Mouse (Mus musculus): ENCODE data around the gene Itpr2. TPM values are rescaled to one million over a fixed set of nuclear protein-coding genes. Genes with fewer than 3 reads are reported as not detected.
A peak's percentile ranks its signal among the peaks of the same experiment; 100 is the strongest.

The Itpr2 gene
- polyA plus RNA-seq, 1 experiment from 2014 or later, result 7.5 TPM

DNA sequence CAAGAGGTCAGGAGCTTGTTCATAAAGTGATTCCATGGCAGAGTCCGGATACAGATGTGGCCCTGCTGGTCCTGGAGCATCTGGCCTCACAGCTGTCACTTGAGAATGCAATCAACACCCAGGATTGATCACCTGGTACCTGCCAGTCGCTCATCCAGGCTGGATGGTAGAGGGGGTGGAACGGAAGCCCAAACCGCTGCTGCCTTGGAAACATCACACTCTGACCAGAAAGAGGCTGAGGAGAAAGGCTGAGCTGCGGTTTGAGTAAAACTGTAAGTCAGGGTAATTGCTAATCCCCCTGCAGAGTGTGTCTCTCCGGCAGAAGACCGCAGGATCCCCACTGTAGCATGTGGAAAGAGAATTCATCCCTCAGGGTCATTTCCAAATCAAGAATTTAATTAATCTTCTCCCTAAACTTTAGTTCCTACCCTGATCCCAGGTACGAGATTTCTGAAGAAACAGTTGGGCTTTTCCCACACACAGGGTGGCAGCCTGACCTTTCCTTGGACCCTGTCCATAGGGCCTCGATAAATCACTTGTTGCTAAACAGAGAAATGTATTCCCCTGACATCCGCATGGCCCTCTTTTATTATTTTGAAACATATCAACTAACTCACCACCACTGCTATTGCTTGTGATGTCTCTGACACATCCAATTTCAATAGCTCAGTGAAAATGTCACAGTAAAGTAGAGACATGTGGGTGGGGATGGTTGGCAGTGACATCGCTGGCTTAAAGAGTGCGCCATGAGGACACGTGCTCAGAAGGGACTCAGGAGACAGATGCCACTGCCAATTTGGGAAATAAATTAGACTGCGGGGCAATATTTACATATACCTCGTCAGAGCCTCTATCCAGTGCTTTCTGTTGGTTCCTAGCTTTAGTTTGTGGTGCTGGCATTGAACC lies 418.7 kb downstream of the Itpr2 start:
- Histone ChIP-seq H3K4me3 (ENCODE audit: low read depth, low read length) (no peak overlapping the region), H3K4me1 (ENCODE audit: control insufficient read depth, low read depth, low read length) (no peaks in the 10 kb centered on the region), H3K27me3 (ENCODE audit: control insufficient read depth, insufficient read depth, low read depth, low read length) (no peaks in the 10 kb centered on the region), H3K36me3 (ENCODE audit: control insufficient read depth, insufficient read depth) (no peaks in the 10 kb centered on the region), H3K27ac (ENCODE audit: low read length) (no peak overlapping the region), H3K4me2 (ENCODE audit: low read depth, low read length) (no peak overlapping the region), H3K9me3 (replicated peaks; ENCODE audit: control insufficient read depth, low read length) (no peaks in the 10 kb centered on the region), H3K9ac (ENCODE audit: low read depth, low read length) (no peak overlapping the region)
- ATAC-seq (ENCODE audit: low read depth), result no peak
- 59% methylated on average over 15 of the region's 15 CpGs for WGBS (ENCODE audit: insufficient replicate concordance)

- no peak for ATAC-seq (ENCODE audit: low read depth)
- Histone ChIP-seq H3K36me3 (ENCODE audit: control insufficient read depth, insufficient read depth) (no peaks in the 10 kb centered on the region), H3K4me1 (ENCODE audit: control insufficient read depth, low read depth, low read length) (no peaks in the 10 kb centered on the region), H3K9me3 (replicated peaks; ENCODE audit: control insufficient read depth, low read length) (no peaks in the 10 kb centered on the region), H3K27ac (ENCODE audit: low read length) (no peak overlapping the region), H3K4me2 (ENCODE audit: low read depth, low read length) (no peak overlapping the region), H3K4me3 (ENCODE audit: low read depth, low read length) (no peak overlapping the region), H3K27me3 (ENCODE audit: control insufficient read depth, insufficient read depth, low read depth, low read length) (no peaks in the 10 kb centered on the region), H3K9ac (ENCODE audit: low read depth, low read length) (no peak overlapping the region)
- 66% methylated on average over 9 of the region's 9 CpGs for WGBS (ENCODE audit: insufficient replicate concordance)
These were observed 419.5 kb downstream of the Itpr2 start for GRCm38 (mm10) chr6:146082476-146082875.

- 73% methylated on average over 8 of the region's 8 CpGs for WGBS (ENCODE audit: insufficient replicate concordance)
- Histone ChIP-seq H3K27ac (ENCODE audit: low read length) (no peak overlapping the region), H3K36me3 (ENCODE audit: control insufficient read depth, insufficient read depth) (no peaks in the 10 kb centered on the region), H3K4me3 (ENCODE audit: low read depth, low read length) (no peak overlapping the region), H3K9ac (ENCODE audit: low read depth, low read length) (no peak overlapping the region), H3K4me2 (ENCODE audit: low read depth, low read length) (no peak overlapping the region), H3K9me3 (replicated peaks; ENCODE audit: control insufficient read depth, low read length) (no peaks in the 10 kb centered on the region), H3K27me3 (ENCODE audit: control insufficient read depth, insufficient read depth, low read depth, low read length) (no peaks in the 10 kb centered on the region), H3K4me1 (ENCODE audit: control insufficient read depth, low read depth, low read length) (no peaks in the 10 kb centered on the region)
- ATAC-seq (ENCODE audit: low read depth), result no peak
These were observed 420.4 kb downstream of the Itpr2 start for GRCm38 (mm10) chr6:146081578-146081977.

DNA sequence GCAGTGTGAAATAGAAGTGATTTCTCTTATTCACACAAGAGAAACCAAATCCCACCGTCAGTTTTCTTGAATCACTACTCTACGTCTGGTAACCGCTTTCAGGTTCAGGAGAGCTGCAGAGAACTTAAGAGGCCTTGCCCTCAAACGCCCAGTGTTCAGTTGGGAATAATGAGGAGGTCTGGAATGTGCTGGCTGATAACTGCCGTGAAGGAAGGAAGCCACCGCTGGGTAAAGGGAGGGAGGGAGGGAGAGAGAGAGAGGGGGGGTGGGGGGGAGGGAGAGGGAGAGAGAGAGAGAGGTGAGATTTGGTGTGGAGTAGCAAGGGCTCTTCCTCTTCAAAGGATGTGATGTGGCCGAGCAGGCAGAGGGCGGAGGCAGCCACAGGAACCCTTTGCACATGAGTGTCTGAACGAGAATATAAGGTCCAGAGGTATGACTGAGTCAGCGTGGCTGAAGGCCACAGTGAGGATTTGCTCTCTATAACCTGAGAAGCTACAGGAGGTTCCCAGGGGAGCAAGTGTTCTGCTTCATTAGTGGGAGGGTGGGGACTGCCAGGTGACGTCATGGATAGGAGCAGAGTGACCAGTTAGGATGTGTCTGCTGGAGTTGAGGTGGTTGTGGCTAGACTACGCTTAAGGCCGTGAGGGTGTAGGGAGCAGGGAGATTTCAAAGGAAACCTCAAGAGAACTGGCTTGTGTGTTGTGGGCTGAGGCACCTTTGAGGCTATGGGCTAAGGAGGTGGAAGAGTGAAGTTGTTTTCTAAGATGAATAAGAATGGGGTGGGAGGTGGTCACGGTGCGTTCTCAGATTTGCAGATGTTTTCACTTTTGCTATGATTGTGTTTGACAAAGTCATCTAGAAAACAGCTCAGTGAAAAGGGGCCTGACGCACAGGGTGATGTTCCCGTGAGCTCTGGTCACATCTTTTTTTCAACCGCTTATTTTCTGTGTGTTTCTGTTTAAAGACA lies 421.2 kb downstream of the Itpr2 start:
- no peak for ATAC-seq (ENCODE audit: low read depth)
- Histone ChIP-seq H3K27me3 (ENCODE audit: control insufficient read depth, insufficient read depth, low read depth, low read length) (no peaks in the 10 kb centered on the region), H3K4me2 (ENCODE audit: low read depth, low read length) (no peak overlapping the region), H3K4me1 (ENCODE audit: control insufficient read depth, low read depth, low read length) (no peaks in the 10 kb centered on the region), H3K4me3 (ENCODE audit: low read depth, low read length) (no peak overlapping the region), H3K36me3 (ENCODE audit: control insufficient read depth, insufficient read depth) (no peaks in the 10 kb centered on the region), H3K9ac (ENCODE audit: low read depth, low read length) (no peak overlapping the region), H3K9me3 (replicated peaks; ENCODE audit: control insufficient read depth, low read length) (no peaks in the 10 kb centered on the region), H3K27ac (ENCODE audit: low read length) (no peak overlapping the region)
- WGBS (ENCODE audit: insufficient replicate concordance), result 46% methylated on average over 18 of the region's 18 CpGs

- Histone ChIP-seq H3K4me1 (ENCODE audit: control insufficient read depth, low read depth, low read length) (no peaks in the 10 kb centered on the region), H3K9me3 (replicated peaks; ENCODE audit: control insufficient read depth, low read length) (no peaks in the 10 kb centered on the region), H3K27me3 (ENCODE audit: control insufficient read depth, insufficient read depth, low read depth, low read length) (no peaks in the 10 kb centered on the region), H3K36me3 (ENCODE audit: control insufficient read depth, insufficient read depth) (no peaks in the 10 kb centered on the region), H3K4me3 (ENCODE audit: low read depth, low read length) (no peak overlapping the region), H3K4me2 (ENCODE audit: low read depth, low read length) (no peak overlapping the region), H3K9ac (ENCODE audit: low read depth, low read length) (no peak overlapping the region), H3K27ac (ENCODE audit: low read length) (no peak overlapping the region)
- ATAC-seq (ENCODE audit: low read depth), result no peak
- 30% methylated on average over 3 of the region's 3 CpGs for WGBS (ENCODE audit: insufficient replicate concordance)
These were observed 422.1 kb downstream of the Itpr2 start for GRCm38 (mm10) chr6:146079734-146080443.

- Histone ChIP-seq H3K4me3 (ENCODE audit: low read depth, low read length) (no peak overlapping the region), H3K9ac (ENCODE audit: low read depth, low read length) (no peak overlapping the region), H3K4me2 (ENCODE audit: low read depth, low read length) (no peak overlapping the region), H3K27me3 (ENCODE audit: control insufficient read depth, insufficient read depth, low read depth, low read length) (no peaks in the 10 kb centered on the region), H3K27ac (ENCODE audit: low read length) (no peak overlapping the region), H3K4me1 (ENCODE audit: control insufficient read depth, low read depth, low read length) (no peaks in the 10 kb centered on the region), H3K36me3 (ENCODE audit: control insufficient read depth, insufficient read depth) (no peaks in the 10 kb centered on the region), H3K9me3 (replicated peaks; ENCODE audit: control insufficient read depth, low read length) (no peaks in the 10 kb centered on the region)
- WGBS (ENCODE audit: insufficient replicate concordance), result 35% methylated on average over 5 of the region's 5 CpGs
- no peak for ATAC-seq (ENCODE audit: low read depth)
These were observed 422.8 kb downstream of the Itpr2 start for GRCm38 (mm10) chr6:146079261-146079660.

DNA sequence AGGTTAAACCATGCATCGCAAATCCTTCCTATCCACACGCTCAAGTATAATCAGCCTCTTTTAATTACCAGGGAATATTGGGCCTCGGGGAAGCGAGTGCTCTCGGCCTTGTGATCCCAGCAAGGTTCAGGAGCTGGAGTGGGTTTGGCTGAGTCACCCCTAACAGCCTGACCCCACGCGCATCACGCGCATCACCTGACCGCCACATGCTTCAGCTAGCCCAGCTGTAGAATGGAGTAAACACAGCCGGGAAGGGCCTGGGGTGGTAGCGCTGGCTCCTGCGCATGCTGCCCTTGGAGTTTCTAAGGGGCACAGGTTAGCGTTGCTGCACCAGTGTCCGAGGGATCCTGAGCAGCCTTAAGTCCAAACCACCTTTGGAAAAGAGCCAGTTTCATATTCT lies 423.9 kb downstream of the Itpr2 start:
- ATAC-seq (ENCODE audit: low read depth), result no peak
- no peaks in the 10 kb centered on the region for H3K27me3 ChIP-seq (ENCODE audit: control insufficient read depth, insufficient read depth, low read depth, low read length)
- WGBS (ENCODE audit: insufficient replicate concordance), result 83% methylated on average over 15 of the region's 15 CpGs
- H3K36me3 ChIP-seq (ENCODE audit: control insufficient read depth, insufficient read depth), result no peaks in the 10 kb centered on the region
- H3K9ac ChIP-seq (ENCODE audit: low read depth, low read length), result no peak overlapping the region
- no peak overlapping the region for H3K4me3 ChIP-seq (ENCODE audit: low read depth, low read length)
- H3K4me2 ChIP-seq (ENCODE audit: low read depth, low read length), result no peak overlapping the region
- H3K27ac ChIP-seq (ENCODE audit: low read length), result no peak overlapping the region
- H3K9me3 ChIP-seq (replicated peaks; ENCODE audit: control insufficient read depth, low read length), result no peaks in the 10 kb centered on the region
- H3K4me1 ChIP-seq (ENCODE audit: control insufficient read depth, low read depth, low read length), result no peaks in the 10 kb centered on the region

DNA sequence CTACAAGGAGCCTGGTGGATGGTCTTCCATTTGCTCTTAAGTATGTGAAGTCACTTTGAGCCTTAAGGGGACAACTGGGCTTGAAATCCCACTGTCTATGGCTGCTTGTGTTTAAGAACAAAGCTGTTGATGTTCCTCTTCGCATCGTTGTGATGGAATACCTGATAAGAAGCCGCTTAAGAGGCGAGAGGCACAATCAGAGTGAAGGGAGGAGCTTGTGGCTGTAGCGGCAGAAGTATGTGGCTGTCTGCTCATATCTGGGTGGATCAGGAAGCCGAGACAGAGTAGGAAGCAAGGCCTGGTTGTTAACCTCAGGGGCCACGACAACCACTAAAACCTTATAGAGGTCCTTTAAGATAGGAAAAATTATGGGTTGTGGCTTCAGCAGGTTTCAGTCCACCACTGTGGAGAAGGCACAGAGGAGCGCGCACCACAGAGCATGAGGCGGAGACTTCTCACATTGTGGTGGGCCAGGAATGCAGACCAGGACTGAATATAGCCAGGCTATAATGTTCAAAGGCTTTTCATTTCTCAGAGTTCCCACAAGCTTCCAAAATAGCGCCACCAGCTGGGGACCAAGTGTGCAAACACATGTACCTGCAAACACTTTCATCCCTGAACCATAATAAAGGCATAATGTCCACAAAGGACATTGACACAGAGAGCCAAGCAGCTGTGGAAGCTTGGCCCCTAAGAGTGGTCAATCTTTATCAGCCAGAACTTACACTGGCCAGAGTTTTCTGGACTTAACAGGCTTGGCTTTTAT lies 424.7 kb downstream of the Itpr2 start:
- Histone ChIP-seq H3K9ac (ENCODE audit: low read depth, low read length) (no peak overlapping the region), H3K27ac (ENCODE audit: low read length) (no peak overlapping the region), H3K36me3 (ENCODE audit: control insufficient read depth, insufficient read depth) (no peaks in the 10 kb centered on the region), H3K4me1 (ENCODE audit: control insufficient read depth, low read depth, low read length) (no peaks in the 10 kb centered on the region), H3K9me3 (replicated peaks; ENCODE audit: control insufficient read depth, low read length) (no peaks in the 10 kb centered on the region), H3K4me3 (ENCODE audit: low read depth, low read length) (no peak overlapping the region), H3K27me3 (ENCODE audit: control insufficient read depth, insufficient read depth, low read depth, low read length) (no peaks in the 10 kb centered on the region), H3K4me2 (ENCODE audit: low read depth, low read length) (no peak overlapping the region)
- ATAC-seq (ENCODE audit: low read depth), result 0 out of 2 replicates have a peak, but pooled peaks have one; percentile 21
- 23% methylated on average over 11 of the region's 11 CpGs for WGBS (ENCODE audit: insufficient replicate concordance)
